Mouse (Mus musculus) MEL (cell line): ENCODE data around the gene Map3k1. TPM values are rescaled to one million over a fixed set of nuclear protein-coding genes. Genes with fewer than 3 reads are reported as not detected.

Source experiments
- DNase-seq: peaks from one replicate; pipeline ENCODE4 v3.0.0; 2011; ENCODE audit warnings: low read depth, low spot score
- H3K27ac ChIP-seq: 2 replicates; pipeline ENCODE4 v1.5.1; 2012; ENCODE audit warnings: low read depth, mild to moderate bottlenecking, control low read depth, low read length, moderate library complexity; ENCODE audit not compliant: control insufficient read depth
- H3K27me3 ChIP-seq, 2 experiments: fragments of 150-350 bp in 1 of 2; sonication (generic) in 1 of 2; 2 replicates each; pipeline ENCODE4 v1.6.1; 2012; ENCODE audit warnings: low read length in 2 of 2, mild to moderate bottlenecking in 2 of 2, improper control_type of control experiment in 1 of 2, moderate library complexity in 1 of 2; ENCODE audit not compliant: insufficient read depth in 2 of 2, control insufficient read depth in 1 of 2
- H3K36me3 ChIP-seq, 2 experiments: 2 replicates each; pipeline ENCODE4 v1.6.1; 2012 to 2014; ENCODE audit warnings: low read length in 2 of 2, improper control_type of control experiment in 1 of 2, inconsistent platforms in 1 of 2, mild to moderate bottlenecking in 1 of 2; ENCODE audit not compliant: insufficient read depth in 2 of 2, control insufficient read depth in 1 of 2
- H3K4me1 ChIP-seq, 2 experiments: fragments of 150-350 bp in 1 of 2; sonication (generic) in 1 of 2; 2 replicates each; pipeline ENCODE4 v1.6.1; 2012; ENCODE audit warnings: low read length in 2 of 2, improper control_type of control experiment in 1 of 2, mild to moderate bottlenecking in 1 of 2; ENCODE audit not compliant: insufficient read depth in 2 of 2, control insufficient read depth in 1 of 2
- H3K4me3 ChIP-seq, 2 experiments: fragments of 150-350 bp in 1 of 2; sonication (generic) in 1 of 2; 2 replicates each; pipeline ENCODE4 v1.5.1; 2012; ENCODE audit warnings: low read depth in 2 of 2, low read length in 2 of 2, mild to moderate bottlenecking in 2 of 2, moderate library complexity in 2 of 2, control low read depth in 1 of 2, improper control_type of control experiment in 1 of 2; ENCODE audit not compliant: control insufficient read depth in 1 of 2, insufficient read depth in 1 of 2
- H3K79me2 ChIP-seq: 2 replicates; pipeline ENCODE4 v1.6.1; 2012; ENCODE audit warnings: mild to moderate bottlenecking, low read length, moderate library complexity; ENCODE audit not compliant: control insufficient read depth, poor library complexity, insufficient read depth
- H3K9ac ChIP-seq: 2 replicates; pipeline ENCODE4 v1.6.1; 2012; ENCODE audit warnings: low read depth, mild to moderate bottlenecking, control low read depth, low read length, moderate library complexity; ENCODE audit not compliant: control insufficient read depth, poor library complexity, severe bottlenecking
- H3K9me3 ChIP-seq: fragments of 150-350 bp; sonication (generic); replicated peaks from 2 replicates; pipeline ENCODE4 v1.6.1; 2012; ENCODE audit warnings: mild to moderate bottlenecking, low read length, improper control_type of control experiment, moderate library complexity; ENCODE audit not compliant: insufficient read depth
- CHD1 ChIP-seq: IDR thresholded peaks from 2 replicates; pipeline ENCODE4 v1.6.1; 2012; ENCODE audit warnings: low read depth, mild to moderate bottlenecking, inconsistent platforms, low read length, improper control_type of control experiment
- CTCF ChIP-seq, 3 experiments: IDR thresholded peaks in 2 of 3; conservative IDR thresholded peaks in 1 of 3; 2 replicates each; pipeline ENCODE4 v1.5.1; 2011 to 2012; ENCODE audit warnings: low read length in 3 of 3, low read depth in 2 of 3, mild to moderate bottlenecking in 2 of 3, improper control_type of control experiment in 1 of 3, inconsistent platforms in 1 of 3, mixed read lengths in 1 of 3, moderate library complexity in 1 of 3; ENCODE audit not compliant: control insufficient read depth in 1 of 3, insufficient read depth in 1 of 3, poor library complexity in 1 of 3, severe bottlenecking in 1 of 3
- E2F4 ChIP-seq: IDR thresholded peaks from 2 replicates; pipeline ENCODE4 v1.6.1; 2011; ENCODE audit warnings: low read depth, low read length, improper control_type of control experiment, borderline replicate concordance
- ELF1 ChIP-seq: IDR thresholded peaks from 2 replicates; pipeline ENCODE4 v1.6.1; 2014; ENCODE audit warnings: low read depth, mild to moderate bottlenecking, inconsistent platforms, low read length, improper control_type of control experiment, moderate library complexity
- ETS1 ChIP-seq: IDR thresholded peaks from 2 replicates; pipeline ENCODE4 v1.6.1; 2012; ENCODE audit warnings: low read depth, mild to moderate bottlenecking, inconsistent platforms, low read length, improper control_type of control experiment, moderate library complexity
- GABPA ChIP-seq: IDR thresholded peaks from 2 replicates; pipeline ENCODE4 v1.6.1; 2012; ENCODE audit warnings: low read depth, mild to moderate bottlenecking, inconsistent platforms, low read length, improper control_type of control experiment, moderate library complexity
- HCFC1 ChIP-seq: IDR thresholded peaks from 2 replicates; pipeline ENCODE4 v1.6.1; 2012; ENCODE audit warnings: low read depth, mild to moderate bottlenecking, inconsistent platforms, low read length, improper control_type of control experiment, moderate library complexity
- JUND ChIP-seq: IDR thresholded peaks from 2 replicates; pipeline ENCODE4 v1.6.1; 2011; ENCODE audit warnings: low read depth, mild to moderate bottlenecking, improper control_type of control experiment, low read length
- MAX ChIP-seq: IDR thresholded peaks from 2 replicates; pipeline ENCODE4 v1.6.1; 2011; ENCODE audit warnings: low read length, improper control_type of control experiment
- MAZ ChIP-seq: IDR thresholded peaks from 2 replicates; pipeline ENCODE4 v1.6.1; 2012; ENCODE audit warnings: low read depth, mild to moderate bottlenecking, inconsistent platforms, low read length, improper control_type of control experiment
- MEF2A ChIP-seq: IDR thresholded peaks from 2 replicates; pipeline ENCODE4 v1.6.1; 2014; ENCODE audit warnings: low read depth, mild to moderate bottlenecking, inconsistent platforms, low read length, improper control_type of control experiment; ENCODE audit not compliant: poor library complexity, insufficient replicate concordance, severe bottlenecking; ENCODE audit errors: extremely low read depth
- MXI1 ChIP-seq: IDR thresholded peaks from 2 replicates; pipeline ENCODE4 v1.6.1; 2011; ENCODE audit warnings: mild to moderate bottlenecking, low read depth, low read length, improper control_type of control experiment
- MYB ChIP-seq: IDR thresholded peaks from 2 replicates; pipeline ENCODE4 v1.6.1; 2011; ENCODE audit warnings: mild to moderate bottlenecking, low read depth, low read length, improper control_type of control experiment
- NELFE ChIP-seq: IDR thresholded peaks from 2 replicates; pipeline ENCODE4 v1.6.1; 2011; ENCODE audit warnings: low read depth, low read length, improper control_type of control experiment
- NRF1 ChIP-seq: IDR thresholded peaks from 2 replicates; pipeline ENCODE4 v1.6.1; 2014; ENCODE audit warnings: low read depth, mild to moderate bottlenecking, inconsistent platforms, low read length, improper control_type of control experiment, moderate library complexity; ENCODE audit not compliant: poor library complexity, insufficient read depth, severe bottlenecking
- POLR2A ChIP-seq, 2 experiments: IDR thresholded peaks; 2 replicates each; pipeline ENCODE4 v1.6.1; 2011 to 2012; ENCODE audit warnings: low read length in 2 of 2, mild to moderate bottlenecking in 2 of 2, control low read depth in 1 of 2, improper control_type of control experiment in 1 of 2, low read depth in 1 of 2, moderate library complexity in 1 of 2; ENCODE audit not compliant: control insufficient read depth in 1 of 2, insufficient read depth in 1 of 2, poor library complexity in 1 of 2
- POLR2AphosphoS2 ChIP-seq: IDR thresholded peaks from 2 replicates; pipeline ENCODE4 v1.6.1; 2011; ENCODE audit warnings: low read length, improper control_type of control experiment
- RCOR1 ChIP-seq: IDR thresholded peaks from 2 replicates; pipeline ENCODE4 v1.6.1; 2012; ENCODE audit warnings: low read depth, mild to moderate bottlenecking, inconsistent platforms, low read length, improper control_type of control experiment
- SIN3A ChIP-seq: IDR thresholded peaks from 2 replicates; pipeline ENCODE4 v1.6.1; 2012; ENCODE audit warnings: low read length, improper control_type of control experiment, inconsistent platforms
- SMC3 ChIP-seq: IDR thresholded peaks from 2 replicates; pipeline ENCODE4 v1.6.1; 2011; ENCODE audit warnings: low read depth, low read length, improper control_type of control experiment
- TBP ChIP-seq: IDR thresholded peaks from 2 replicates; pipeline ENCODE4 v1.8.0; 2011; ENCODE audit warnings: low read depth, low read length, improper control_type of control experiment
- TCF12 ChIP-seq: IDR thresholded peaks from 2 replicates; pipeline ENCODE4 v1.6.1; 2014; ENCODE audit warnings: low read depth, mild to moderate bottlenecking, inconsistent platforms, low read length, improper control_type of control experiment, moderate library complexity
- ZC3H11A ChIP-seq: IDR thresholded peaks from 2 replicates; pipeline ENCODE4 v1.6.1; 2012; ENCODE audit warnings: low read depth, mild to moderate bottlenecking, inconsistent platforms, low read length, improper control_type of control experiment
- ZMIZ1 ChIP-seq: IDR thresholded peaks from 2 replicates; pipeline ENCODE4 v1.6.1; 2012; ENCODE audit warnings: low read depth, mild to moderate bottlenecking, inconsistent platforms, low read length, improper control_type of control experiment, moderate library complexity
- polyA plus RNA-seq, 2 experiments: library from polyadenylated mRNA; stranded (reverse) in 1 of 2; unstranded in 1 of 2; fragments of >175 nt in 1 of 2; fragments of >200 nt in 1 of 2; gene quantifications; 2 replicates each; pipeline versions ENCODE4 v1.2.1 to v1.2.4; 2012; ENCODE audit warnings: low replicate concordance in 2 of 2, low read depth in 1 of 2; ENCODE audit not compliant: insufficient read length in 2 of 2, insufficient read depth in 1 of 2, missing spikeins in 1 of 2
- total RNA-seq: library from RNA; depleted of rRNA; stranded (reverse); fragments of 300-350 nt; gene quantifications from 2 replicates; pipeline ENCODE4 v1.2.3, GENCODE M21; 2012

The Map3k1 gene
- total and polyA plus RNA-seq, 3 experiments: 4.3 to 20.7 (median 4.4) TPM

DNA sequence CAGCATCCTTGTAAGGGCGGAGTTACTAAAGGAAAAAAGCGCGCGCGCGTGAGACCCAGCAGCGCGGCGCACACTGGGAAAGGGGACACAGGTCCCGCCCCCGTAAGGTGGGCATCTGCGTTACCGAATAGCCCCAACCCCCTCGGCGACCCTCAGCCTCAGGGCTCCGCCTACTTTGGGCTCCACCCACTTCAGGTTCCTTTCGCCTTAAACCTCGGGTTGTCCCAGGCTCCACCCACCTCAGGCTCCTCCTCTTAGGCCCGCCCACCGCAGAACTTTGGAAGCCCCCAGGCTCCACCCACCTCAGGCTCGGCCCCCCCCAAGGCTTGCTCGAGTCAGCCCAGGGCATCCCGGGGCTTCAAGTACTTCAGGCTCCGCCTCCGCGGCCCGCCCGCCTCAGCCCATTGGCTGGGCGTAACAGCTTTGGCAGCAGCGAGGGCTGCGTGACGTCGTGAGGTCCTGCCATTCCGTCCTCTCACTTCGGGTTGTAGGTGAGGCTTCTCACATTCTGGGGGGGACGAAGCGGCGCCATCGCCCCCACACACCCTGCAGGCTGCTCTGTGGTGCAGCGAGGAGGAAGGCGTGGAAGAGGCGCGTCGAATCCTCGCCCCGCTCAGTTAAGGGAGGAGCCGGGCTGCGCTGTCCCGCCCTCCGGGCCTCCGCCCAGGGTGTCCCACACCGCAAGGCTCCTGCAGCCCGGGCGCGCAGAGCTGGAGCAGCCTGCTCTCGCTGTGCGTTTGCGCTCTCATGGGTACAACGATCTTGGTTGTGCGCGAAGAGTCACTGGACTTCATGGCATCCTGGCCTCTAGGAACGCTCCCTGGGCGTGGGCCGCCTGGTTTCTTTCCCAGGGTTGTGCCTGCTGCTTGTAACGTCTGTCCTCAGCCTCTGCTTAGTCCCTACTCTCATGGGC is 83.4 kb downstream of the Map3k1 start:
- peak; percentile 99 for DNase-seq
- H3K27ac ChIP-seq: peak overlapping the region; percentile 12; the same call in 1 of the 2 replicates
- peak overlapping the region; percentile 78 for H3K9ac ChIP-seq
- H3K9me3 ChIP-seq: no peaks in the 10 kb centered on the region
- peak overlapping the region; percentile 85 to 89 for H3K4me3 ChIP-seq
- H3K4me1 ChIP-seq: peaks cover 0 to 4% of the 10 kb centered on the region in 2 experiments; a peak in 2 of 4 replicates
- H3K79me2 ChIP-seq: no peaks in the 10 kb centered on the region; the same call in 1 of the 2 replicates
- H3K27me3 ChIP-seq: no peaks in the 10 kb centered on the region
- peaks cover 0 to 2% of the 10 kb centered on the region in 2 experiments; a peak in 1 of 4 replicates for H3K36me3 ChIP-seq
- TF ChIP-seq SMC3 (0 out of 2 replicates have a peak, but pooled peaks have one; percentile 3), MAZ (peak; percentile 77; the same call in 1 of the 2 replicates), RCOR1 (no peak), POLR2A (IDR thresholded peaks at IDR 0.05; ENCODE audit: control insufficient read depth in 1 of 2, insufficient read depth in 1 of 2, low read depth in 1 of 2, low read length in 2 of 2, poor library complexity in 1 of 2) (peak; percentile 45 to 55; a peak in 2 of 4 replicates), MYB (no peak), NRF1 (peak; percentile 46; the same call in 1 of the 2 replicates), SIN3A (peak; percentile 67), MAX (peak; percentile 74), NELFE (0 out of 2 replicates have a peak, but pooled peaks have one; percentile 22), TCF12 (0 out of 2 replicates have a peak, but pooled peaks have one; percentile 21), ELF1 (0 out of 2 replicates have a peak, but pooled peaks have one; percentile 24), CTCF (IDR thresholded peaks at IDR 0.05 in 2 of 3, conservative IDR thresholded peaks at IDR 0.05 in 1 of 3; ENCODE audit: control insufficient read depth in 1 of 3, insufficient read depth in 1 of 3, low read depth in 2 of 3, low read length in 3 of 3, poor library complexity in 1 of 3, severe bottlenecking in 1 of 3) (no peak), JUND (no peak), ETS1 (0 out of 2 replicates have a peak, but pooled peaks have one; percentile 62), HCFC1 (peak; percentile 54; the same call in 1 of the 2 replicates), E2F4 (peak; percentile 62; the same call in 1 of the 2 replicates), MXI1 (peak; percentile 65), MEF2A (no peak), POLR2AphosphoS2 (no peak), CHD1 (no peak), GABPA (no peak), ZC3H11A (no peak), ZMIZ1 (no peak), TBP (peak; percentile 13; the same call in 1 of the 2 replicates)
